Mouse (Mus musculus) olfactory bulb, adult 2 months (tissue): ENCODE data around the gene Cox6b2.

Experiments
- CTCF ChIP-seq: fragments of 200-500 bp; IDR thresholded peaks from 2 replicates; pipeline ENCODE4 v1.5.1; 2012; ENCODE audit warnings: low read depth, mild to moderate bottlenecking, low read length, moderate library complexity; ENCODE audit not compliant: insufficient read depth
- POLR2A ChIP-seq: fragments of 200-500 bp; IDR thresholded peaks from 2 replicates; pipeline ENCODE4 v1.6.1; 2012; ENCODE audit warnings: mild to moderate bottlenecking, low read depth, low read length, moderate library complexity; ENCODE audit not compliant: insufficient read depth

DNA sequence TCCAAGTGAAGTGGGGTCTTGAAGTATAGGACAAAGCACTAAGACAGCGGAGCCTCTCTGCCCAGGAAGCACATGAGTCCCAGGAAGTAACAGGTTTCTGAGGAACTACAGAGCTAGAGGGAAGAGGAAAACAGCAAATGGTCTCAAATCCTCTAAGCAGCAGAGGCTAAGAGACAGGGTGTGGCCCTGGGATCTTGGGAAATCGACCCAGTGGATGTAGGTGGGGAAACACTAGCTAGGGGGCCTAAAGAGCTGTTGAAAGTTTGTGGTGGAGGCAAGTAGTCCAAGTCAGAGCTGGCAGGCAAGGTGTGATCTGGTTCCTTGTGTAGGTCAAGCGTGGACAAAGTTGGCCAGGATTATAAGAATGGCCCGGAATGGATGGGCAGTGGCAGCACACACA is 4.6 kb downstream of the Cox6b2 start:
- TF ChIP-seq POLR2A (no peak), CTCF (no peak)
